Mouse (Mus musculus) testis, adult 2 months (tissue): ENCODE measurements around the gene Thsd7a.

Source experiments
- CTCF ChIP-seq: fragments of 200-500 bp; IDR thresholded peaks from 2 replicates; pipeline ENCODE4 v1.5.1; 2012; ENCODE audit warnings: low read depth, mild to moderate bottlenecking, inconsistent platforms, low read length, moderate library complexity; ENCODE audit not compliant: control insufficient read depth, insufficient read depth, insufficient replicate concordance
- POLR2A ChIP-seq: fragments of 200-500 bp; IDR thresholded peaks from 2 replicates; pipeline ENCODE4 v1.6.1; 2012; ENCODE audit warnings: low read depth, mild to moderate bottlenecking, inconsistent platforms, low read length, moderate library complexity; ENCODE audit not compliant: control insufficient read depth

DNA sequence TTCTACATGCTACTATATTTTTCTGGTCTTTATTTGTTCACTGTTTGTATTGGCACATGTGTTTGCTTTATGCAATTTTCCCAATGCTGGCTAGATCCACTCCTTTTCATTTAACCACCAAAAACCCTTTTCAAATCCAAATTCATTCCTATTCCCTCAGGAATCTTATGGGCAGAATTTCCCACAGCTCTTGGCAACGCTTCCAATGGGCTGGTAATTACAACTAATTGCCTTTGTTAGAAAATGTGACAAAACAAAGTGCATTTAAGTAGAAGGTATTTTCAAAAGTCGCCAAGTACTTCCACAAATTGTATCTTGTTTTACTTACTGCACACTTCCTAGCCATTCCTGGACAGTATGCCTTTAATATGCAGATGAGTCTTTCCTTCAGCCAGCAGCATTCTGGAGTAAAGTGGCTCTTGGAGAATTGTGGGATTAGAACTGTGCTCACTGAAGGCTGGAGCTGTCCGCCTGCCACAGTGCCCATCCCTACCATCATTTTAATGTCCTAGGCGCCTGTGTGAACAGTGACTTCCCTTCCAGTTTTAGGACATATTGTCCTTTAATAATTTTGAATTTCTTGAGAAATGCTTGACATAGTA lies 199.1 kb downstream of the Thsd7a start:
- TF ChIP-seq CTCF (no peak), POLR2A (no peak)
